Mouse (Mus musculus): ENCODE data around the gene Sytl2.

DNA sequence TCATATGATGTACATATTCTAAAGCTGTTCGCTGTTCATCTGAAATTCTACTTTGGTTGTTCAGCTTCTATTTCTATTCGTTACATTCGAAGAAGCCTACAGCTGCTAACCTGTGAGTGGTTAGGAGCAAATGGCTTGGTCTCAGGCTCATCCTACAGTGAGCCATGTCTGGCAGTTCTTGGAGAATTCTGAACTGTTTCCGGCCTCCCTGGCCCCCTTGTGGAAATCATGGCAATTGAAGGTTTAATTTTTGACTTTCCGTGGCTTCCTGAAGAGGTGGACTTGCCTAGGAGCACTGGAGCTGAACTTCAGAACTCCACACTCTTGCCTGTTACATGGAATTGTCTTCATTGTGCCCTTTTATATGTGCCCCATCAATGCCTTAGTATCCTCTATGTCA lies 49.1 kb upstream of the Sytl2 start:
- TF ChIP-seq CTCF (IDR thresholded peaks at IDR 0.05; ENCODE audit: extremely low read depth, insufficient read depth, insufficient read length, insufficient replicate concordance) (no peak), POLR2A (IDR thresholded peaks at IDR 0.05; ENCODE audit: low read depth, low read length) (no peak)
